Comparison of ENCODE assay signal across 11 mouse cellular contexts in genomic region chr16:87324571-87324970, GRCm38 (mm10). TPM values are rescaled to one million over a fixed set of nuclear protein-coding genes. Genes with fewer than 3 reads are reported as not detected.
DNase-seq lines count a peak whose midpoint lies in the region; ATAC-seq lines count a peak whose summit lies in the region.
"Had no signal": no experiment of that assay in that cellular context is flagged by ENCODE, and none has a peak within 500 bp of the region (broad histone marks: within the 10 kb centered on the region; RNA-seq: fewer than 3 reads in every experiment).

No protein-coding gene starts in this region.

- H3K4me1 ChIP-seq in kidney, embryonic 16.5 days (ENCODE audit: insufficient read depth, low read length) = 0 out of 2 replicates have a peak, but pooled peaks cover 3% of the 10 kb centered on the region
- H3K4me1 ChIP-seq in limb, embryonic 10.5 days = peaks cover 8% of the 10 kb centered on the region; the same call in 1 of the 2 replicates
- H3K4me1 ChIP-seq in hindbrain, embryonic 12.5 days = peaks cover 5% of the 10 kb centered on the region
- H3K4me1 ChIP-seq: stomach, embryonic 15.5 days had no signal

- H3K9me3 ChIP-seq in kidney, embryonic 16.5 days (ENCODE audit: low read length) = no peaks in the 10 kb centered on the region
- no peaks in the 10 kb centered on the region for H3K9me3 ChIP-seq in limb, embryonic 10.5 days (replicated peaks)
- H3K9me3 ChIP-seq in hindbrain, embryonic 12.5 days (replicated peaks) = no peaks in the 10 kb centered on the region
- H3K9me3 ChIP-seq: neural tube, embryonic 13.5 days; stomach, embryonic 15.5 days had no signal

- H3K36me3 ChIP-seq in kidney, embryonic 16.5 days (ENCODE audit: insufficient read depth, low read length) = no peaks in the 10 kb centered on the region
- no peaks in the 10 kb centered on the region for H3K36me3 ChIP-seq in limb, embryonic 10.5 days
- H3K36me3 ChIP-seq in hindbrain, embryonic 12.5 days = no peaks in the 10 kb centered on the region
- H3K36me3 ChIP-seq: neural tube, embryonic 13.5 days; stomach, embryonic 15.5 days had no signal

- 45% methylated on average over 5 of the region's 5 CpGs for WGBS in kidney, embryonic 16.5 days
- 85% methylated on average over 5 of the region's 5 CpGs for WGBS in limb, embryonic 10.5 days
- 80% methylated on average over 5 of the region's 5 CpGs for WGBS in hindbrain, embryonic 12.5 days

- no peak overlapping the region for H3K4me3 ChIP-seq in kidney, embryonic 16.5 days (ENCODE audit: low read length)
- H3K4me3 ChIP-seq in limb, embryonic 10.5 days = no peak overlapping the region
- H3K4me3 ChIP-seq in hindbrain, embryonic 12.5 days = no peak overlapping the region
- H3K4me3 ChIP-seq: gastrocnemius, adult 2 months; neural tube, embryonic 13.5 days; stomach, embryonic 15.5 days had no signal

- H3K4me2 ChIP-seq in kidney, embryonic 16.5 days (replicated peaks; ENCODE audit: low read depth, low read length) = no peak overlapping the region
- H3K4me2 ChIP-seq in hindbrain, embryonic 12.5 days (replicated peaks) = no peak overlapping the region
- H3K4me2 ChIP-seq: liver, embryonic 11.5 days; neural tube, embryonic 13.5 days; stomach, embryonic 15.5 days had no signal

- H3K9ac ChIP-seq in kidney, embryonic 16.5 days (replicated peaks; ENCODE audit: low read length) = no peak overlapping the region
- H3K9ac ChIP-seq in hindbrain, embryonic 12.5 days = no peak overlapping the region
- H3K9ac ChIP-seq: neural tube, embryonic 13.5 days; stomach, embryonic 15.5 days had no signal

- peak; percentile 23 for DNase-seq in kidney, adult 9 months
- peak; percentile 2 to 11 for DNase-seq in CD8-positive naive resting alpha-beta T cell, adult 2 months (ENCODE audit: low read depth in 2 of 2, low spot score in 2 of 2)
- peak; percentile 48 for DNase-seq in kidney, postnatal 10 days
- peak; percentile 72 for DNase-seq in naive thymus-derived CD4-positive, alpha-beta T cell, adult 2 months (ENCODE audit: low read depth)
- DNase-seq in limb, embryonic 10.5 days (ENCODE audit: low spot score) = no peak
- DNase-seq: gastrocnemius, adult 2 months had no signal

- ATAC-seq in kidney, embryonic 16.5 days (ENCODE audit: low FRiP score, low TSS enrichment) = no peak; the same call in 1 of the 2 replicates
- ATAC-seq in hindbrain, embryonic 12.5 days (ENCODE audit: low FRiP score) = no peak

- no peak overlapping the region for H3K27ac ChIP-seq in kidney, embryonic 16.5 days (ENCODE audit: low read length)
- H3K27ac ChIP-seq in limb, embryonic 10.5 days = no peak overlapping the region
- H3K27ac ChIP-seq in hindbrain, embryonic 12.5 days = no peak overlapping the region
- H3K27ac ChIP-seq: gastrocnemius, adult 2 months; neural tube, embryonic 13.5 days; stomach, embryonic 15.5 days had no signal

- H3K27me3 ChIP-seq in kidney, embryonic 16.5 days (ENCODE audit: insufficient read depth, low read length) = no peaks in the 10 kb centered on the region
- H3K27me3 ChIP-seq in limb, embryonic 10.5 days (ENCODE audit: low read depth, poor library complexity, severe bottlenecking) = no peaks in the 10 kb centered on the region
- no peaks in the 10 kb centered on the region for H3K27me3 ChIP-seq in hindbrain, embryonic 12.5 days
- H3K27me3 ChIP-seq: neural tube, embryonic 13.5 days; stomach, embryonic 15.5 days had no signal

RNA-seq across cellular contexts. Expression of gene N6amt1, which starts 29.4 kb away (rescaled TPM):
- 26.5 and 28.1 TPM in 2 replicates for polyA plus RNA-seq in kidney, embryonic 16.5 days (2015; fragmentation: Nextera tagmentation; extraction: Ambion mirVana)
- 19.4 and 22.9 TPM in 2 replicates for polyA plus RNA-seq in limb, embryonic 10.5 days (2016; fragmentation: Nextera tagmentation; extraction: Ambion mirVana)
- 17.4 and 19.9 TPM in 2 replicates for polyA plus RNA-seq in hindbrain, embryonic 12.5 days (2016; fragmentation: Nextera tagmentation; extraction: Ambion mirVana)
